Mouse (Mus musculus): ENCODE data around the gene Pkd1l2.
A peak's percentile ranks its signal among the peaks of the same experiment; 100 is the strongest.

Gene Pkd1l2

DNA sequence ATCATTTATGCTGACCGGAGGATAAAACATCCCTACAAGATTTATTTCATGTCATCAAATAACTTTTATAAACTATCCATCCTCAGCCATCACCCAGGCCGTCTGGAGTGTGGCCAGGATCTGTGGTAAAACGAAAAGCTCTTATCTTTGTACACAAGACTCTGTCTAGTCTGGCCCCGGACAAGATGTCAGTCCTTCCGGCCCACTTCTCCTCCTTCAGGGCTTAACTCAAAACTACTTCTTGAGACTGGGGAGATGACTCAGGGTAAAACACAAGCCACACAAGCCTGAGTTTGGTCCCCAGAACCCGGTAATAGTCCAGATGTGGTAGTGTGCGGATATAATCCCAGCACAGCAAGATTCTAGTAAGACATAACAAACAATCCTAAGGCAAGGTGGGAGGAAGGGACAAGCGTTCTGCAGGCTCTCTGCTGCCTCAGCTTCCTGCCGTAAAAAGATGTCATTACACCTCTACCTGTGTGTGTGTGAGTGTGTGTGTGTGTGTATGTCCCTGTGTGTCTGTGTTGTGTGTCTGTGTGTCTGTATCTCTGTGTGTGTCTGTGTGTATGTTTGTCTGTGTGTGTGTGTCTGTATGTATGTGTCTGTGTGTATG, 804 bp upstream of the Pkd1l2 start:
- no peak for DNase-seq

DNA sequence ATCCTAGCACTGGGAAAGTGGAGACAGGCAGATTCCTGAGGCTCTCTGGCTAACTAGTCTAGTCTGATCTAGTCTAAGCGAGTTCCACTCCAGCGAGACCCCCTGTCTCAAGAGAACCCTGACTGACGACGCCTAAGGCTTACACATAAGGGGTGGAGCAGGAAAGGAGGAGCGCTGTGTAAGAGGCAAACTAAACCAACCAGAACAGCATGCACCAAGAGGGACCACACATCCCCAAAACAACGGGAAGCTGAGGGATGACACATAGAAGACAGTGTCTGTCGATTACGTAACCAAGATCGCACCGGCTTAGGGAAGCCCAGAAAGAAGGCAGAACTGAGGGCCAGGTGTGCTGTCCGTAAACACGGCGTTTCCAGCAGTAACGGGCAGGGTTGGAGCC, 2.6 kb downstream of the Pkd1l2 start:
- no peak for DNase-seq

GRCm38 (mm10) chr8:117078367-117078926, 3.8 kb downstream of the Pkd1l2 start:
- no peak for DNase-seq

DNA sequence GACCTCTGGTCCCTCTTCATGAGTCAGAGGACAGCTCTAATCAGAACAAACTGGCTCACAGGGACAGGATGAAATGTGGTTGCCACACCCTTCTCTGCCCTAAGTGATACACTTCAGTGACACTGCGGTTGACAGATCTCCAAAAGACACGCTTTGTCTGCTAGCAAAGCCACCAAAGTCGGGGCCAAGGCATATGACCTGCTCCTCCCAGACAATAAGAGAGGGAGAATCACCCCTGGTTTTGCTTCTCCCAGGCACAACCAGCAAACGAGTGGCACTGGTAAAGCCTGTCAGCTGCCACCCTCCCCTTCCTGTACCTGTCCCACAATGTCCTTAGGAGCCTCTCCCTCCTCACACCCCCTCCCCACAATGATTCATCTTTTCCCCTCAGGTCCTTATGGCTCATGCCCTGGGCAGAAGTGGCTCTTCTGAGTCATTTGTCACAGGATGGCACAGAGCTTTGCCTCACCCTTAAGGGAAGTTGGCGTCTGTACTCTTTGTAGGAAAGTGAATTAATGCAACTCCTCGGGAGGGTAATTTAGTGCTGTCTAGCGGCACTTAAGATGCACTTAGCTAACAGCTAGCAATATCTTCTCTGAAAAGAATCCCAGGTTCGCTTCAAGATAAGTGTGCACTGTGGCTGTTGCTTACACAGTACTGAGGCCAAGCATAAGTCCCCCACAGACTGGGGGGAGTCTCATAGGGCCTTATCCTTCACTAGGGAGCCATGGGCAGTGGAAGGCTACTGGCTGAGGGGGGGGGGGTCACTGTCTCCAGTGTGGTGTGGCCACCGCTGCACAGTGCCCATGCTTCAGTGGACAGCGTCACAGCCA, 7.7 kb downstream of the Pkd1l2 start:
- DNase-seq: no peak

DNA sequence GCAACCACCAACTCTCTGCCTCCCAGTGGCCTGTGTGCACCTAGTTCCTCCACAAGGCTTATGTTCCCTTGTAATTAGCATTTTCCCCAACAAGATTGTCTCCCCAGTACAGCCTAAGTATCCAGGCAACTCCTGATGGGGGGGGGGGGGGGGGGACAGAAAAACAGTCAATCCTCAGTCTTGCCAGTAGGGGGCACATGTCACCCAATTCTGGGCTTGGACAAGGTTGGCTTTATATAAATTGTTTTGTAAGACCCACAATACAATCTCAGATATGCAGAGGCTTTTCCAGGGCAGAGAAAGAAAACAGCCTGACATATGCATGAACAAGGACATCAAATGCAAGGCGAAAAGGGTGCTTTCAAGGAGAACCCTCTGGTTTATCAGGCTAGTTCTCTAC, 12.5 kb downstream of the Pkd1l2 start:
- no peak for DNase-seq

GRCm38 (mm10) chr8:117068294-117068693, 14.0 kb downstream of the Pkd1l2 start:
- DNase-seq: no peak

GRCm38 (mm10) chr8:117067396-117067795, 14.9 kb downstream of the Pkd1l2 start:
- no peak for DNase-seq

DNA sequence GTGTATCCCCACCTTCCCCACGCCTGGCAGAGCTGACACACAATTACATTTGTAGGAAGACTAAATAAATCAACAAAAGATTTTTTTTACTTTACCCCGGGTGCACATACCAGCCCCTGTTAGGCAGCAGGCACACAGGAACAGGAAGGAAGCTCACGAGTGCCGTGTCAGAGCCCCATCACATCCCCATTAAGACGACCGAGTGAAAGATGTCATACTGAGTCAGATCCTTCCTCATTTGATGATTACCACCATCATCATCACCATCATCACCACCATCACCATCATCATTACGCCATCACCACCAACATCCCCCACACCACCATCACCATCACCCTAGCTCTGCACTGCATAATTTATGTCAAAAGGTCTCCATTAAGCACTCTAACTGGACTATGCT, 15.3 kb downstream of the Pkd1l2 start:
- DNase-seq: no peak

GRCm38 (mm10) chr8:117061180-117061880, 20.9 kb downstream of the Pkd1l2 start:
- DNase-seq: no peak

- DNase-seq: no peak
Observed at GRCm38 (mm10) chr8:117060306-117060705, 21.9 kb downstream of the Pkd1l2 start.

- DNase-seq: no peak
Observed at GRCm38 (mm10) chr8:117059021-117059420, 23.2 kb downstream of the Pkd1l2 start.

GRCm38 (mm10) chr8:117055097-117055496, 27.2 kb downstream of the Pkd1l2 start:
- peak; percentile 47 for DNase-seq

- no peak for DNase-seq
Observed at GRCm38 (mm10) chr8:117054146-117054545, 28.1 kb downstream of the Pkd1l2 start.

GRCm38 (mm10) chr8:117053135-117054079, 28.8 kb downstream of the Pkd1l2 start:
- peak; percentile 41 for DNase-seq

DNA sequence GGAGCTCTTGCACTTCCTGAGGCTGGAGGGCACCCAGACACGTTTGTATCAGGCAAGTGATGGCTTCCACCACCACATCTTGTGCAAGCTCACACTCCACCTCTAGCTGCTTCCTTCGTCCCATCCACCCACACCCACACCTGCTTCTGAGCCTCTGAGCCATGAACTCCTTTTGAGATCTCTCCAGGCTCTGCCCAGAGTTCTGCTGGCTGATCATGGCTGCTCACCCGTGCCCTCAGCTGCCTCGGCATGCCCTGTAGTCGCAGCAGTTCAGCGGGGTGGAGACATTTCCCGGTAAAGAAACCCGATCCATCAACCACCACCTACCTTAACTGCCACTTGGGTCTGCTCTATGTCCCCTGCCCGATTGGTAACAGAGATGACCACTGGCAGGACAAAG, 30.9 kb downstream of the Pkd1l2 start:
- no peak for DNase-seq

- peak; percentile 41 for DNase-seq
Observed at GRCm38 (mm10) chr8:117050763-117051162, 31.5 kb downstream of the Pkd1l2 start.

GRCm38 (mm10) chr8:117049444-117049843, 32.8 kb downstream of the Pkd1l2 start:
- no peak for DNase-seq

DNA sequence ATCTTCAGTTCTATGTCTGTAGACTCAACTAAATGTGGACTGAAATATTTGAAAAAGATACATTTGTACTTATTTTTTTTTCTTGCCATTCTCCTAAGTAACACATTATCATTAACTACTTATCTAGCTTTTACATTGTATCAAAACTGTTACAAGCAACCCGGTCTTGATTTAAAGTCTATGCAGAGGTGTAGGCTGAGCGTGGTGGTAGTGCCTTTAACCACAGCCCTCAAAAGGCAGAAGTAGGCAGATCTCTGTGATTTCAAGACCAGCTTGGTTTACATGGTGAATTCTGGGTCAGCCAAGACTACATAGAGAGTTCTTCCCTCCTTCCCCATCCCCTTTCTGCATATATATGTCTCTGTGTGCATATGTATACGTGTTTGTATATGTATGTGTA, 38.7 kb downstream of the Pkd1l2 start:
- no peak for DNase-seq

GRCm38 (mm10) chr8:117039843-117040242, 42.4 kb downstream of the Pkd1l2 start:
- DNase-seq: no peak

- no peak for DNase-seq
Observed at GRCm38 (mm10) chr8:117037374-117037935, 44.8 kb downstream of the Pkd1l2 start.

DNA sequence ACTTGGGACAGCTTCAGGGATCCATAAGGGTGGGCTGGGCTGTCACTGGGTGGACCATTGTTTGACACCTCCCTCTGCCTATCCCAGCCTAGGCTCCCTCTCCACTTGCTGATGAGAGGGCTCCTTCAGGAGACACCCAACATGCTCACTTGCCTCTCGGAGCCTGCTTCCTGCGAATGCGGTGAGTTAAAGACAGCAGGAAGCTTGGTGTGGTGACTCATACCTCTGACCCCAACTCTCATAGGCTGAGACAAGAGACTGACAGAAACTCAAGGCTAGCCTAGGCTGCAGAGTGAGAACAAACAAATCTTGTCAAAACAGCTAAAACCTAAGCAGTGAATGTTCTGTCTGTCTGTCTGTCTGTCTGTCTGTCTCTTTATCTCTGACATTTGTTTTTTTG, 48.9 kb downstream of the Pkd1l2 start:
- DNase-seq: no peak

GRCm38 (mm10) chr8:117032609-117033008, 49.6 kb downstream of the Pkd1l2 start:
- no peak for DNase-seq

Measured in lung, postnatal 36 days (tissue).